Mouse (Mus musculus) left cerebral cortex, postnatal 36 days (tissue): Measurements from ENCODE around the gene Micall1. TPM values are rescaled to one million over a fixed set of nuclear protein-coding genes. Genes with fewer than 3 reads are reported as not detected.

Experiments
- DNase-seq, 2 experiments: peaks; one replicate each; pipeline ENCODE4 v3.0.0; 2021 to 2022; ENCODE audit warnings: low spot score in 2 of 2, mixed read lengths in 1 of 2
- intact Hi-C: fragments of 180-260 bp; cut with DNase I; formaldehyde crosslinking; loops from one replicate; pipeline ENCODE4 v1.15.1; 2025
- total RNA-seq, 2 experiments: library from RNA; stranded (reverse); gene quantifications; 2 replicates each; pipeline ENCODE4 v1.2.3; 2021

Micall1 gene
- total RNA-seq, 2 experiments from 2014 or later: 26.8 to 28.0 TPM

- intact Hi-C loops: loop anchor here (5.0 kb wide), 1 partner anchor 37 kb away; no protein-coding TSS in a partner anchor
- DNase-seq: no peak
Observed at GRCm38 (mm10) chr15:79095483-79095882, 13.2 kb upstream of the Micall1 start.

GRCm38 (mm10) chr15:79096556-79096955 lies 12.1 kb upstream of the Micall1 start:
- intact Hi-C loops: loop anchor here (5.0 kb wide), 1 partner anchor 36 kb away; no protein-coding TSS in a partner anchor
- no peak for DNase-seq

GRCm38 (mm10) chr15:79097135-79097534 lies 11.6 kb upstream of the Micall1 start:
- DNase-seq: no peak
- intact Hi-C loops: loop anchor here (5.0 kb wide), 1 partner anchor 35 kb away; no protein-coding TSS in a partner anchor

- DNase-seq: peak; percentile 32 to 48
- intact Hi-C loops: loop anchor here (5.0 kb wide), 1 partner anchor 35 kb away; no protein-coding TSS in a partner anchor
Observed at GRCm38 (mm10) chr15:79097611-79098025, 11.1 kb upstream of the Micall1 start.

GRCm38 (mm10) chr15:79098220-79098619 lies 10.5 kb upstream of the Micall1 start:
- intact Hi-C loops: loop anchor here (5.0 kb wide), 1 partner anchor 34 kb away; no protein-coding TSS in a partner anchor
- DNase-seq: no peak

- no peak for DNase-seq
- intact Hi-C loops: loop anchor here (5.0 kb wide), 1 partner anchor 33 kb away; no protein-coding TSS in a partner anchor
Observed at GRCm38 (mm10) chr15:79098868-79099267, 9.8 kb upstream of the Micall1 start.

GRCm38 (mm10) chr15:79099456-79099855 lies 9.2 kb upstream of the Micall1 start:
- intact Hi-C loops: loop anchor here (5.0 kb wide), 1 partner anchor 33 kb away; no protein-coding TSS in a partner anchor
- DNase-seq: no peak

GRCm38 (mm10) chr15:79100391-79100790 lies 8.3 kb upstream of the Micall1 start:
- no peak for DNase-seq

GRCm38 (mm10) chr15:79101531-79101930 lies 7.2 kb upstream of the Micall1 start:
- intact Hi-C loops: no loop called here
- no peak for DNase-seq

More at GRCm38 (mm10) chr15:79100391-79100790, 8.3 kb upstream of the Micall1 start:
- intact Hi-C loops: no loop called here

GRCm38 (mm10) chr15:79103264-79103663 lies 5.4 kb upstream of the Micall1 start:
- peak in 1 of 2 experiments; percentile 19 for DNase-seq
- intact Hi-C loops: no loop called here

GRCm38 (mm10) chr15:79105804-79106203 lies 2.9 kb upstream of the Micall1 start:
- intact Hi-C loops: no loop called here
- no peak for DNase-seq

- intact Hi-C loops: no loop called here
- DNase-seq: no peak
Observed at GRCm38 (mm10) chr15:79107966-79108365, 732 bp upstream of the Micall1 start.

GRCm38 (mm10) chr15:79109321-79109934 lies 730 bp downstream of the Micall1 start:
- no peak for DNase-seq
- intact Hi-C loops: no loop called here

- intact Hi-C loops: no loop called here
- no peak for DNase-seq
Observed at GRCm38 (mm10) chr15:79110031-79110430, 1.3 kb downstream of the Micall1 start.

- intact Hi-C loops: no loop called here
Observed at GRCm38 (mm10) chr15:79110528-79110927, 1.8 kb downstream of the Micall1 start.

GRCm38 (mm10) chr15:79111774-79112173 lies 3.1 kb downstream of the Micall1 start:
- no peak for DNase-seq
- intact Hi-C loops: no loop called here

More at GRCm38 (mm10) chr15:79110528-79110927, 1.8 kb downstream of the Micall1 start:
- DNase-seq: no peak

- DNase-seq: no peak
Observed at GRCm38 (mm10) chr15:79115276-79115675, 6.6 kb downstream of the Micall1 start.

GRCm38 (mm10) chr15:79119491-79119890 lies 10.8 kb downstream of the Micall1 start:
- DNase-seq: no peak
- intact Hi-C loops: no loop called here

More at GRCm38 (mm10) chr15:79115276-79115675, 6.6 kb downstream of the Micall1 start:
- intact Hi-C loops: no loop called here

GRCm38 (mm10) chr15:79122119-79122518 lies 13.4 kb downstream of the Micall1 start:
- intact Hi-C loops: no loop called here
- no peak for DNase-seq

GRCm38 (mm10) chr15:79122546-79122945 lies 13.8 kb downstream of the Micall1 start:
- DNase-seq: no peak
- intact Hi-C loops: no loop called here

GRCm38 (mm10) chr15:79123751-79124150 lies 15.1 kb downstream of the Micall1 start:
- no peak for DNase-seq
- intact Hi-C loops: no loop called here
